Mouse (Mus musculus): ENCODE data around the gene Ppfibp2. TPM values are rescaled to one million over a fixed set of nuclear protein-coding genes. Genes with fewer than 3 reads are reported as not detected.

The Ppfibp2 gene
- total RNA-seq, 2 experiments from 2014 or later = 6.0 TPM

DNA sequence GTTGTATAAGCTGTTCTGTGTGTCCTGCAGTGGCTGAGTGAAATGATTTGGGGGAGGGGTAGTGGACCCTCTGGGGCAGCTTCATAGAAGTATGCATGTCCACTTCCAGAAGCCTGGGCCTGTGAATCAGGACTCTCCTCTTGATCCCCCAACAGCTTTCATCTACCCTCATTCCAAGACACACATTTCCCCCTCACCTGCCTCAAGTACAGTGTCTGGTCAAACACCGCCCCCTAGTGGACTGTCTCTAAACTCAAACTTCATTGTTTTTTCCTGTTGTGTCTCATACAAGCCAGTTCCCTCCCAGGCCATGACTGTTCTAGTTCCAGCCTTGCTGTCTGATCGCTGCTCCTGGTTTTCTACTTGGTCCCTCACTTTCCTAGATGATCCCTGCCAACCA is 152.9 kb downstream of the Ppfibp2 start:
- peak; percentile 36 to 72 for DNase-seq (ENCODE audit: extremely low spot score in 1 of 2, low spot score in 1 of 2)

DNA sequence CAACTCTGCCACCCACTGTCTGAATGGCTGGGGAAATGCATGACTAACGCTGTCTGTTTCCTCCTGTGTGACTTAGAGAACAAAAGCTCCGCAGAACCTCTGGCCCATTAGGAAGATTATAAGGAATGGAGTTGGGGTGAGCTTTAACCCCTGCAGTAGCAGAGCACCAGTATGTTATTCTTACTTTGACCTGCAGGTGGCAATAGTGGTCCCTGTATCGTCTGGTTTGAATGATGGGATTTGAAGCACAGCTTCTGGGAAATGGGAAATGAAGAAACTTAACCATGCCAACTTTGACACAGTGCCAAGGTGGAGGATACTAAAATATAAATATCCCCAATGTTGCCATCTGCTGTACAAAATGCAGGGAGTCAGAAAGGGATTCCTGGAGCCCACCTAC is 154.3 kb downstream of the Ppfibp2 start:
- peak in 1 of 2 experiments; percentile 45 for DNase-seq (ENCODE audit: extremely low spot score in 1 of 2, low spot score in 1 of 2)

DNA sequence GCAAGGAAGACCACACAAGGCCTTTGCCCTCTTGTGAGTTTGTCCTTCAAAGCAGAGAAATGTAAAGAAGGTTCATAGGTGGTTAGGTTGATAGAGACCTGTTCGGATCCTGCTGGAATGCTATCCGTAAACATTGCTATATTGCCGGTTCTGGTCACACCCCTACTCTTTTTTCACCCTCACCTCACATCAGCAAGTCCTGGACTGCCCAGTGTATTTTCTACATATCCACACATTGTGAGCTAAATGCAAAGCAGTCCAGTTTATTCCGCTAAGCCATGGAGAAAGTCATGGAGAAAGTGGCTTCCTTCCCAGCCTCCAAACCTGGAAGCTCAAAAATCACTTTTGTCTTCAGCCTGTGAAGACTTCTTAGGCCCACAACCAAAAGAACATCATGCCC is 154.7 kb downstream of the Ppfibp2 start:
- DNase-seq (ENCODE audit: extremely low spot score in 1 of 2, low spot score in 1 of 2) = no peak

DNA sequence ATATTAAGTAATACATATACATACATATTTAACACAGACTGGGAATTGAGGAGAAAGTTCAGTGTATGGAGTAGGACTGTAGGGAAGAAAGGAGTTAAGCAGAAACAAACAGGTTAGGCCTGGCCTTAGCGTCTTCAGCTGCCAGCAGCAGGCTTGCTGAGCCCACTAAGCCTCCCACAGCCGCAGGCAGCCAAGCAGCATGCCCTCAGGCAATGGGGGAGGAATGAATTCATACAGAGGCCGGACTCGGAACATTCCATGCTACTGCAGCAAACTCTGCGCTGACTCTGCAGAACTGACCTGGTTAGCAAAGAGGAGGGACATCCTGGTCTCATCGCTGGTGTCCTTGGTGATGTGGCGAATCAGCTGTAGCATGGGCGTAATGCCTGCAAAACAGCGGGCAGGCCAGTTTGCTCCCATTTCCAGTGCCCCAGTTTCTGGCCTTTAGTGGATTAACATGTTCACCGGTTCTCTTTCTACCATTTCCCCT is 157.1 kb downstream of the Ppfibp2 start:
- DNase-seq (ENCODE audit: extremely low spot score in 1 of 2, low spot score in 1 of 2) = no peak

DNA sequence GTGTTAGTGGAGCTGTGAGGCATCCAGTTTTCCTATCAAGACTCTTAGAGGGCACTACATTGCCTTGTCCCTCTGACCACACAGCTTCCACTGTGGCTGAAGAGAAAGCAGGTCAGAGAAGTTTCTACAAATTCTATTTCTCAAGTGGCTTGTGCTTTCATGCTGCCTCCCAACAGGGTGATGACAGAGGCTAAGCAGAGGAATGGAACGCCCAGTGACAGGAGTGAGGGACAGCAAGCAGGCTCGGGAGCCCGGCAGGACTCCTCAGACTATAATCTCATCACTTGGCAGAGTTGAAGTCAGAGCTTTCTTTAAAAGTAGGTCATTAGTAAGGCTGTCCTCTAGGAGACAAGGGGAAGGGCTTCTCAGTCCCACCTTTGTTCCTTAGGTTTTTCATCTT is 160.9 kb downstream of the Ppfibp2 start:
- no peak for DNase-seq (ENCODE audit: extremely low spot score in 1 of 2, low spot score in 1 of 2)

DNA sequence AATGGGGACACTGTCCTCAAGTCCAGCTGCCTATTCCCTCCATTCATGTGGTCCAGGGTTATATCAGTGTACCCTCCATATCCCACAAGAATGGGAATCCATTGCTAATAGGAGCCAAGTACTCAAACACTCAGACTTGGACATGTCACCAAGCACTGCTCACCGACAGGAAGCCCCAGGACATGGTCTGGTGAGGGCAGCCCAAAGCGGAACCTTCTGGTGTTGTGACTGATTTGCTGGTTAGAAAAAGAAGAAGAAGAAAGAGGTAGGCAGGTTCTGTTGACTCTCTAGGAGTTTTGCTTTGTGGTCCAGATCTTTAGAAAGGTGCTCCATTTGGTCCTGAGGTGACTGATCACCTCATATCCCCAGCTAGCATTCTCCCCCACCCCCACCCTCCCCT is 161.7 kb downstream of the Ppfibp2 start:
- no peak for DNase-seq (ENCODE audit: extremely low spot score in 1 of 2, low spot score in 1 of 2)

DNA sequence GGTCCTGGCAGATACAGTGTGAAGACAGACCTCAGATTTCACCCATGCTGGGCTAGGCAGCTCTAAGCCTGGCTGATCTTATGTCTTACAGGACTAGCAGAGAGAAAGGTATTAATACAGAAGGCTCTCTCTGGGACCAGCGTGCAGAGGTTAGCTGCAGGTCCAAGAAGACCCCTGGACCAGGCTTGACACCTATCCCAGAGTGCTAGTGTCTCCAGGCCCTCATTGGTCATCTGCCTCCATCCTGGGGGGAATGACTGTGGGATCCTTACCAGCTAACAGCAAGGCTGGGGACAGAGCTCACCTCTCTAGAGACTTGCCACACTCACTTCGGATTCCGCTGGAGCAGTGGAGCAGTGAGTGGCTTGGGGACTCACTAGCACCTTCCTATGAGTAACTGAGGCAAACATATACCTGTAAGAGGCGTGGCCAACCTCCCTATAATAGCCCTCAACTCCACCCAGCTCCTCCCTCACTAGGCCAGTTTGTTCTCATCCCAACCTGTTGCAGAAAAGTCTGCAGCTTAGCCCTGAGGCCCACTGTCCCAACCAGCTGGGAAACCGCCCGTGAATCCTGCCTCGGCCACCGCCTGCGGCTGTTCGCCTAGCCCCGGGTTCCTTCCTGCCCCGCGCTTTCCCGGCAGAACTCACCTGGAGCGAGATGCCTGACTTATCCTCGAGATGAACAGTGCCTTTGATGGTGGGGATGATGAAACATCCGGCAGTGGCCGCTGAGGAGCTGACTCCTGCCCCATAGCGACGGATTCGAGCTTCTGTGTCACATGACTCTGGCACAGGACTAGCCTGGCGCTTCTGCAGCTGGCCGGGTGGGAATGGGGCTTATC is 162.5 kb downstream of the Ppfibp2 start, which contains the start of gene Cyb5r2:
Cyb5r2 (minus strand) TSS at position 725 of the 844 bp plus-strand sequence.
- DNase-seq (ENCODE audit: extremely low spot score in 1 of 2, low spot score in 1 of 2) = no peak

DNA sequence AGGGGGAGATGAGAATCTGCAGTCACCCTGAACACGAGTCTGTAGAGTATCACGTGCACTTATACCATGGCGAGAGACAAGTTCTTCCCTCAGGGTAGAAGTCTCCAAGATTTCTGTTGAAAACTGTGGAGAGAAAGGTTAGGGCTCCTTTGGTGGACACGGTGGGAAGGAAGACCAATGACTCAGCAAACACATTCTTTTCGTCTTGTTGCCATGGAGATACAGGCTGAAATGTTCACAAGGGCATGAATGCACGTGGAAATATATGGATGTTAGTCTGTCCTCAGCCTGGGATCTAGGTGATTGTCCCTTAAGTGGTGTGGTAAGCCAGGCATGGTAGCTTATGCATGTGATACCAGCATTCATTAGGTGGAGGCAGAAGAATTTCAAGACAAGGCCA is 175.8 kb downstream of the Ppfibp2 start:
- DNase-seq (ENCODE audit: extremely low spot score in 1 of 2, low spot score in 1 of 2) = no peak

DNA sequence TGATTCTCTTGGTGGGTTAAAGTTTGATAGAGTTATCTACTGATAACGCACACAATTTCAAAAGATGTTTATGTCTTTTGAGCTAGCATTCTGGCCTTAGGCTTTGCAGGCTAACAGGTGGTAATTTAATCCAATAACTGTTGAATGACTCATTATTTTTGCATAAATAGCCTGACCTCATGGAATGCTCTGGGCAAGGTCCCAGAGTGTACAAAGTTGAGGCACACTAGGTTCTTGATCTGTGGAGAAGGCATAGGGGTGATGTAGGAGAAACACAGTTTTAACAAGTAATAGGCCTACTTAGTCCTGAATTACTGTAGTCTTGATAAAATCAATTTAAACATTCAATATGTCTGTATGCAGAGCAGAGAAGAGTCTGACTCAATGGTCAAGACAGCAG is 183.2 kb downstream of the Ppfibp2 start:
- no peak for DNase-seq (ENCODE audit: extremely low spot score in 1 of 2, low spot score in 1 of 2)

DNA sequence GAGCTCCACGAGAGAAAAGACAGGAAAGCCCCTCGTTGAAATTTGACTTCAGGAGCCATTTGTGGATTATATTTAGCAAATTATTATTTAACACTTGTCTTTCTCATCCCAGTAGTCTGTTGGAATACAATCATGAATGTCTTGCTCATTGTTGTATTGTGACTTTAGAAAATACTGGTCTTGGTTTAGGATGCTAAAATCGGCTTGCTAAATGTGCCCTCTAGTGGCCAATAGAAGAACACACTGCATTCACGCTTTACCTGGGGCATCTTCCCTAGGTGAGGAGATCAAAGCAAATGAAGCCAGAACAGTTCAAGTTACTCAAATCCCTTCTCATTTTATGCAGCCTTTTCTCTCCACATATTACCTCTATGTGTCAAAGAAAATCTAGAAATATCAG is 184.6 kb downstream of the Ppfibp2 start:
- no peak for DNase-seq (ENCODE audit: extremely low spot score in 1 of 2, low spot score in 1 of 2)

DNA sequence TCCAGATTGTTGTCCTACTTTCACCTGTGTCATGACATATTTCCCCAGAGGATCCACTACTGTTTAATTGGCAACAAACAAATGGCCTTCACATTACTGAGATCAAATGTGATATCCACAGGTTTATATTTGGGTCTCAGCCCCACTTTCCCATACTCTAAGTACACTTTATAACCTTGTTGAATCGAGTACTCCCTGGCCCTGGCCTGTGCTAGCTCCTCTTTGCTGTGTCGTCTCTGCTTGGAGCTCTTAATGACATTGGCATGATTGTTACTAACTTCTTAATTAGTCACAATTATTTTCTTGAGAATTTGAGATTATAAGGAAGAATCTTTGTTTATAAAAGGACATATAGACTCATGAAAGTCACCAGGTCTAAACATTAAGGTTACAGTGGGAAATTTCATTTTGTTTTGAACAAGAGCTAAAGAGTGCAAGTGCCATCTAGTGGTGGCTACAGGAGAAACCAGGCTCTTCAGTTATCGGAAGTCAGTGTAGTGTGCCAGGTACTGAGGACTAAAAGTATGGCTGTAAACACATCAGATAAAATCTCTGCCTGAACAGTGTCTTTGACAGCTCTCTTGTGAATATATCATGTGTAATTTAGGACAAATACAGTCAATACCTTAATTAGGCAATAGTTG is 193.1 kb downstream of the Ppfibp2 start:
- DNase-seq (ENCODE audit: extremely low spot score in 1 of 2, low spot score in 1 of 2) = peak in 1 of 2 experiments; percentile 17

DNA sequence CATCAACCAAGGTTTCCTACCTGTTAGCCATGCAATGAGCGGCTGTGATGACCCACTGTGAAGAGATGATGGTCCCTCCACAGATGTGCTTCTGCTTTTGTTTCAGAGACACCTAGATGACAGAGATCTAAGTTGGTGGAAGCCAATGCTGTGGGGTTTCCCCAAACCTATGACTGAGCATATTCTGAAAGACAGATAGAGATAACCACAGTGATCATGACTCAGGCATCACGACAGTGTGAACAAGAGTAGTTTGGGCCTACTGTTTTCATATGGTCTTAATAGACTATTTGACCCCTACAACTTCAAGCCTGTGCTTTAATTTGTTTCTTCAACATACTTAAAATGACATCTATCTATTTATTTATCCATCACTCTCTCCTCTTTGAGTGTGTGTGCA is 201.5 kb downstream of the Ppfibp2 start:
- DNase-seq (ENCODE audit: extremely low spot score in 1 of 2, low spot score in 1 of 2) = no peak

Other genes with a start within 250 kb of the Ppfibp2 start
- 1 to 10 TPM; 3.7 to 5.9 TPM for gene Syt9, start 224.5 kb upstream of the Ppfibp2 start, total RNA-seq (2021)
- gene Olfml1, start 27.8 kb upstream of the Ppfibp2 start, total RNA-seq (2021) = 10 to 100 TPM; 10.0 to 11.5 TPM
- not detected for gene 5330417H12Rik, start 30.0 kb downstream of the Ppfibp2 start, total RNA-seq (2021)
- not detected for gene Cyb5r2, start 162.8 kb downstream of the Ppfibp2 start, total RNA-seq (2021)
- gene Ovch2, start 206.0 kb downstream of the Ppfibp2 start, total RNA-seq (2021) = not detected
- not detected for gene Olfr467, start 217.1 kb downstream of the Ppfibp2 start, total RNA-seq (2021)
- gene Olfr469, start 230.3 kb downstream of the Ppfibp2 start, total RNA-seq (2021) = not detected

Data from layer of hippocampus, postnatal 25 days (tissue).